Mouse (Mus musculus) ES-CJ7 (cell line): ENCODE measurements around the gene Bmpr1a.
A peak's percentile ranks its signal among the peaks of the same experiment; 100 is the strongest.

Experiments used
- DNase-seq: peaks from one replicate; pipeline ENCODE4 v3.0.0; 2011; ENCODE audit warnings: low read depth, low spot score

Gene Bmpr1a

DNA sequence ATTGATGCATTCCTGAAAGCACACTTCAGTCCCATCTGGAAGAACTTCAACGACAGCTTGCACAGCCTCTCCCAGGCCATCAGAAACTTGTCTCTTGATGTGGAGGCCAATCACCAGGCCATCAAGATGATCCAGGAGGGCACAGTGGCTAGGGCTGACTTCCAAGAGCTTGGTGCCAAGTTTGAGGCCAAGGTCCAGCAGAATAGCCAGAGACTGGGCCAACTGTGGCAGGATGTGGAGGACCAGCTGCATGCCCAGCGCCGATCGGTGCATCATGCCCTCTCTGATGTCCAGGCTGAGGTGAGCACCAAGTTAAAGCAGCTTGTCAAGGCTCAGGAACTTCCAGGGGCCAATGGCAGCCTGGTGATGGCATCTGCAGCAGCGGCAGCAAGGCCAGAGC, 105.3 kb downstream of the Bmpr1a start:
- no peak for DNase-seq

DNA sequence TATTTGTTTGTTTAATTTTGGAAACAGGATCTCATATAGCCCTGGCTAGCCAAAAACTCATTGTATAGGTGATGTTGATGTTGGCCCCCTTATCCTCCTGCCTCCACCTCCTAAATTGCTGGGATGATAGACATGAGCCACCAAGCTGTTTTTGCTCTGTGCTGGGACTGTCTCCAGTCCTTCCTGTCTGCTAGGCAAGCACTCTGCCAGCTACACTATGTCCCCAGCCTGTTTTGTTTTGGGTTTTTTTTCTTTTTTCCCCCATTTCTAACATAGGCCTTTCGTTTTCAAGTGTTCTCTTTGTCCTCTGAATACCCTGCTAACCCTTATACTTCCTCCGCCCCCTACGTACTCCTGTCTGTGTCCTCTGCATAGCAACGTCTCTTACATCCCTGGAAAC, 109.8 kb downstream of the Bmpr1a start:
- DNase-seq: no peak

DNA sequence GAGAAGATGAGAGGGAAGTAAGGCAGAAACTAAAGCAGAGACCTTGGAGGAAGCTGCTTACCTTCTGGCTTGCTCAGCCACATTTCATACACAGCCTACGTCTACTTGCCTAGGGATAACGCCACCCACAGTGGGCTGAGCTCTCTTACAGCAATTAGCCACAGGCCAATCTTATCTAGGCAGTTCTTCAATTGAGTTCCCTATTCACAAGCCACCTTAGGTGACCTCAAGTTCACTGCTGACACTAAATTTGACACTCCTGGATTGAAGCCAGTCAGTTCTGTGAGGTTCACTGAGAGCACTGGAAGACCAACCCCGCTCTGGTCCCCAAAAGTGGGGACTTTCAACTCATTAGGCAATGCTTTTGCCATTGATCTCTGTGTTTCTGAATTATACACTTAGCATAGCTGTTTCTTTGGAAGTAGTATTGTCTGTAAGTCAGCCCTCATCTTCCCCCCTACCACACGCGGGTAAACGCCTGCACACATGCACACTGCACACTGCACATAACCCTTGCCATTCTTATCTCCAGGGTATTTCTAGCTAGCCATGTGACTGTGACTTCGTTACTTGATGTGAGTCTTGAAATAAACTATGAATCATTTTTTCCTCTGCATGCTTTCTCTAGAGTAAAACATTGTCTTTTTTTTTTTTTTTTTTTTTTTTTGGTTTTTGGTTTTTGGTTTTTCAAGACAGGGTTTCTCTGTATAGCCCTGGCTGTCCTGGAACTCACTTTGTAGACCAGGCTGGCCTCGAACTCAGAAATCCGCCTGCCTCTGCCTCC, 120.0 kb downstream of the Bmpr1a start:
- no peak for DNase-seq

- peak; percentile 93 for DNase-seq
Observed at GRCm38 (mm10) chr14:34378560-34379331, 124.4 kb downstream of the Bmpr1a start.

- DNase-seq: no peak
Observed at GRCm38 (mm10) chr14:34377121-34377520, 126.0 kb downstream of the Bmpr1a start.

DNA sequence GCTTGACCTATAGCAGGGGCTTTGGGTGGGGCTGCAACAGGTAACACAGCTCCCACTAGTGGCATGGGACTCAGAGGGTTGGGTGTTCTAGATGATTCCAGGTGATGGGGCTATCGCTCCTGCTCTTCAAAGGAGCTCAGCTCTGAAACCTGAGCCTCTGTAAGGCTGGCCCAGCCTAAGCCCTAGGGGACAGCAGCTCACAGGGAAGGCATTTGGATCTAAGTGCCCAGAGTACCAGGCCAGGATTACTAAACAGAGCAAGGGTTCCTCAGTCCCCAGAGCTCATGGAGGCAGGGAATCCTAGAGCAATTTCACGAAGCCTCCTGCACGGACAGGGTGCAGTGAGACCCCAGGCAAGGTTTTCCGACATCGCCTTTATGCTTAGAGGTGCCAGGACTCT, 127.2 kb downstream of the Bmpr1a start:
- DNase-seq: no peak

DNA sequence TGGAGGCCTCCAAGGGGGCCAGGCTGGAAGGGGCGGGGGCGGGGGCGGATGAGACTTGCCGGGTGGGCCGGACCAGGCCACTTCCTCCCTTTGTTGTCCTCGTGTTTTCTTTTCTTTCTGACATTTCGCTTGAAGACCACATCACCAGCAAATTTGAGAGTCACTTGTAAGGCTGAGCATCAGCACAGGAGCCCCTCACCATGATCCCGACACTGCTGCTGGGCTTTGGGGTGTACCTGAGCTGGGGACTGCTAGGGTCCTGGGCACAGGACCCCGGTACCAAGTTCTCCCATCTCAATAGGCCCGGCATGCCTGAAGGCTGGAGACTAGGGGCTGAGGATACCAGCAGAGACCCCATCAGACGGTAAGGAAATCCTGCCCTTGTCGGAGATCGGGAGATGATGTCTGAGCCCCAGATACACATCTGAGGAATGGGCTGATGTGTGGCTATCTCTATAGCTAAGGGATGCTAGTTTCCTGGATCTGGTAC, 127.7 kb downstream of the Bmpr1a start, which contains the start of gene Mmrn2:
Mmrn2 (plus strand) TSS at position 51 of the 490 bp plus-strand sequence.
- no peak for DNase-seq

DNA sequence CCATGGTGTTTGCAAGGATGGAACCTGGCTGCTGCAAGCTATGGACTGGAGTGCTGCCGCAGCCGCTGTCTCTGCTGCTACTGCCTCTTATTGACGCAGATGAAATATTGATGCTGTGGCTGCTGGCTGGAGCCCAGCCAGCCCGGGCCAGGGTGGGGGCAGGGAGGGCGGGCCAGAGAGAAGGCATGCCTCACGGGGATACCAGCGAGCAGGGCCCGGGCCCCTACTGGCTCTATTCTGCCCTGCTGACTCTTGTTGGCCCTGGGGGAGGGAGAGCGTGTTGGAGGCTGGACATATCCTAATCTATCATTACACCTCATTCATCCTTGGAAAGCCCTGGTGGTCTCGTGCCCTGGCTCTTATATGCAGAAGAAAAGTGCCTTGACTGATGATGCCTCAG, 128.6 kb downstream of the Bmpr1a start, which contains the start of gene Sncg:
Sncg (minus strand) TSS at position 213 of the 400 bp plus-strand sequence.
- DNase-seq: no peak

GRCm38 (mm10) chr14:34373581-34373980, 129.6 kb downstream of the Bmpr1a start:
- no peak for DNase-seq

GRCm38 (mm10) chr14:34372646-34373045, 130.5 kb downstream of the Bmpr1a start:
- DNase-seq: peak; percentile 75

- DNase-seq: no peak
Observed at GRCm38 (mm10) chr14:34371763-34372162, 131.4 kb downstream of the Bmpr1a start.

- no peak for DNase-seq
Observed at GRCm38 (mm10) chr14:34370921-34371320, 132.2 kb downstream of the Bmpr1a start.

- DNase-seq: no peak
Observed at GRCm38 (mm10) chr14:34370203-34370602, 132.9 kb downstream of the Bmpr1a start.

- peak; percentile 55 for DNase-seq
Observed at GRCm38 (mm10) chr14:34365147-34365507, 138.0 kb downstream of the Bmpr1a start.

DNA sequence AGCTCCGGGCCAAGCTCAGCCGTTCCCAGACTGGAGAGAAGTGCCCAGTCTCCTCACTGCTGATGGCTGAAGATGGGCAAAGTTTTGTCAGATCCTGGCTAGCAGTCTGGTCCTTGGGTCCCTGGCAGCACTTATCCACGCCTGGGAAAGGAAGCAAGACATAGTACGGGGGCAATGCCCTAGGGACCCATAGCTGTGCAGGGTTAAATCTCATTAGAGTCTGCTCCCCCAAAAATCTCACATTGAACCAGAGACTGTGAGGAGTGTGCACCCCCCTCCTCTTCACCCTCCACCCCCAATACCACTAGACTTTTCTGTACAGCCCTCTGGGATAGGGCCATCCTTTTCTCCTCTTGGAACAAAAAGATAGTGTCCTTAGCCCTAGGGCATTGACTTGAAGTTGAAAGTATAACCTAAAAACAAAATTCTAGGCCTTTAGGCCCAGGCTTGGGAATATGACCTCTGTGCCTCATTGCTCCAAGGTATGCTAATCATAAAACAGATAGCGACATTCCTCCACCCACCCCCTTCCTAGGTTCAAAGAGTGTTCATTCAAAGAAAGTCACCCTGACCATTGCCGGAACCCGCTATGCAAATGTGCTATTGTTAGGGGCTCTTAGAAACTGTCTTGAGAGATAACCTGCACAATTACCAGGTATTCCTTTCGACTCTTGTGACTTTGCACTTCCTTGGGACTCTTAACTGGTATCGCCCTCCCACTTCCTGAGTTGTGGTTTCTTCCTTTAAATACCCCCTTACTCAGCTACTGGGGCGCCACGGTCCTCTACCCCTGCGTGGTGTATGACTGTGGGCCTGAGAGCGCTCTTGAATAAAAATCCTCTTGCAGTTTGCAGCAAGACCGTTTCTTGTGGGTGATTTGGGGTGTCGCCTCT, 138.6 kb downstream of the Bmpr1a start:
- peak; percentile 57 for DNase-seq

- peak; percentile 89 for DNase-seq
Observed at GRCm38 (mm10) chr14:34363490-34364253, 139.5 kb downstream of the Bmpr1a start.

- peak; percentile 90 for DNase-seq
Observed at GRCm38 (mm10) chr14:34362726-34363445, 140.3 kb downstream of the Bmpr1a start.

GRCm38 (mm10) chr14:34362135-34362534, 141.0 kb downstream of the Bmpr1a start:
- DNase-seq: peak; percentile 48
